Mouse (Mus musculus): Measurements from ENCODE around the gene Retsat.

Retsat gene

DNA sequence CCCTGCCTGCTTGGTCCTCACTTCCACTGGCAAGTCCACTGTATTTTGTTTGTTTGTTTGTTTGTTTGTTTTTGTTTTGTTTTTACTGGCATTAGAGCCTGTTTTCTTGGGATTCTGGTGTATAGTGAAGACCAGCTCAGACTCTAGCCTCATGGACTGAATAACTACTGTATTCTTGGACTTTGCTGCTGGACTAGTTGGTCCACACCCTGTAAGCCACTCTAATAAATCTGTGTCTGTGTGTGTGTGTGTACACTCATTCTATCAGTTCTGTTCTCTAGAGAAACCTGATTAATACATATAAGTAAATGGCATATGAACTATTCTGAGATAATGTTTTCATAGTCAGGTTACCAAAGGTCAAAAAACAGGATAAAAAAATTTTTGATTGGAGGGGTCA, 8.2 kb upstream of the Retsat start:
- no peak for DNase-seq (ENCODE audit: low spot score)

DNA sequence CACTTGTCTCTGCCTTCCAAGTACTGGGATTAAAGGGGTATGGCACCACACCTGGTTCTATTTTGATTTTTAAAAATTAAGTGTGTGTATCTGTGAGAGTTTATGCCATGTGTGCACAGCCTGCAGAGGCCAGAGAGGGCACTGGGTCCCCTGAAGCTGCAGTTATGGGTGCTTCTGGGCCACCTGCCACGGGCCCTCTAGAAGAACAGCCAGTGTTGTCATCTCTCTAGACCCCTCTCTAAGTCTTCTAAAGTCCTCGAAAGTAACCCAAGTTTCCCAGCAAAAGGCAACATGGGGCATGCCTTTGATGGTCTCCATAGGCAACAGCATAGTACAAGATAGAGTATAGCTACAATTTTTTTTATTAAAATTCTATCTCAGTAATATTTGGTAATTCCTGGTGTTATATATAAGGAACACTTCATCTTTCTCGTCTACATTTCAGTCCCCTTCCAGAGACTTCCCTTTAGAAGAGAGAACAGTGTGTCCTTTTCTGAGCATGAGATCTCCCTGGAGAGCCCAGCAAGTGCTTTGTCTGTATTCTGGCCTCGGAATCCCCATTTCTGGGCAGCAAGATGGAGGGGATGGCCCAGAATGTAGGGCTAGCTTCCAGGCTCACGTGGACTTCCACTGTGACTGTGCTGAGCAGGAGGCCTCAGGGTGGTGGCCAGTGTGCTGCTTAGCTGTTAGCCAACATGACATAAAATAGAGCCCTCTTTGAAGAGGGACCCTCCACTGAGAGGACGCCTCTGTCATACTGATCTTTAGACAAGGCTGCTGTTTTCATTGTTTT, 5.1 kb upstream of the Retsat start:
- no peak for DNase-seq (ENCODE audit: low spot score)

DNA sequence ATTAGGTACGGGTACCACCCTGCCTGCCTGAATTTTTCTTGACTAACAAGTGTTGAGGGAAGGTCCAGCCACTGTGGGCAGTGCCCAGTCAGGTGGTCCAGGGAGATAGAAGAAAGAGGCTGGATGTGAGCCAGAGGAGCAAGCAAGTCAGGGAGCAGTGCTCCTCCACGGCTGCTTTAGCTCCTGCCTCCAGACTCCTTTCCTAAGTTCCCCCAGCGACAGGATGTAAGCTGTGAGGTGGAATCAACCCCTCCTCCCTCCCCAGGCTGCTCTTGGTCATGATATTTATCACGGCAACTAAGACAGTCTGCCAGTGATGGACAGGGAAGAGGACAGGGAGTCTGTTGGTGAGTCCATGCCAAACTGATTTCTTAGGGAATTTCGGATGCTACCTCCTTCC, 4.4 kb upstream of the Retsat start:
- DNase-seq (ENCODE audit: low spot score) = no peak

DNA sequence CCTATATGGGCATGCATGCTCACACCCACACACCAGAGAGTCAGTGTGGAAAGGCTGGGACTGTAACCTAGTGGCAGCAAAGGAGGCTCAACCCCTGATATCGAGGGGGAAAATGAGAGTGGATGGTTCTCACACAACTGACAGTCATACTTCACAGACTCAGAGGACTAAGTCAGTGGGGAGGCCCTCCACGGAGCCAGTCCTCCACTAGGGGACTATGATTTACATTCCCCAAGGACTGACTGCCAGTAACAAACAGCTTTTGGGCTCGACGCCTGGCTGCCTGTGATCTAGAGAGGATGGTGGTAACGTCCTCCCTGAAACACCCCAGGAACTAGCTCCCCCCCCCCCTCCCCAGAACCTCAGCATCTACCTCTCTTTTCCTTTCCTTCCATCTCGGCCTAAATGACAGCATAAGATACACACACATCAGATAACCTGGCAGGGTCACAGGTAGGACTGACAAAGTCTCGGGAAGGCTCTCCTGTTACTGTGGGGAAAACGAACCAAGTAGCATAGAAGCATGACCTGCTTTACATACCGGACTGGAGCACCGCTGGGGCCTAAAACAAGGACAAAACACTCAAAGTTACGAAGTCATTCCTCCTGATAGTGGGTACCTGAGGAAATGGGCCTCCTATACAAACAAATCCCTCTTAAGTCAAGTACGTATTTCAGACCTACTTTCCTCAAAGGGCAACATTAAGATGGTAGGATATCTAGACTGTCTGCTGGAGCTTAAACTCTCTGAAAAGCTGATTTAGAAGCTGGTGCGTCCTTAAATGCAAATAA, 996 bp upstream of the Retsat start:
- no peak for DNase-seq (ENCODE audit: low spot score)

DNA sequence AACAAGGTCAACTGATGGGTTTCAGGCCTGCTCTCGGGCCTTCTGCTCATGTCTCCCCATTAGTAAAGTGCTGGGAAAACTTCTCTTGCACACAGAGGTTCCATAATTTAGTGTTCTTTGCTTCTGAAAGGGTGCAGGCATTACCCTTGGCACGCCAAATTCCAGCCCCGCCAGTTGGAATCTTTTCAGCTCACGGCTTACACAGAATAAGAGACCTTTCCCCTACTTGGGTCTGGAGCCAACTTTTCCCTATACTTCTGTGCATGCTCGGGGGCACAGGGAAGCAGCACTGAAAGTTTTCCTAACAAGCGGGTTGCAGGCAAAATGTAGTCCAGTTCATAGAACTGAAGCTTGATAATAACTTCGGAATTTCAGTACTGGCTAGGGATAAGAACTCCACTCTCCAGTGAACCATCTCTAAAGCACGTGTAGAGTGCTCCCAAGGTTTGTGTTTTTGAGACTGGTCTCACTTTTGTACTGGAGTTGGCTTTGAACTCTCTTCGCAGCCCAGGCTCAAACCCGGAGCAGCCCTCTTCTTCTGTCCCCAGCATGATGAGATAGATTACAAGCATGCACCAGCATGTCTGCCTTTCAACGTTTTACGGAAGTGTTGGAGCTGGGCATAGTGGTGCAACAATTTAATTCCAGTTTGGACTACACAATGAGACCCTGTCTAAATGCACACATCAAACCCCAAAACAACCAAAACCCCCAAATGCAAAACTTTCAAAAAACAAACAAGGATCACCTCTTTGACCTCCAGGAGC, 699 bp downstream of the Retsat start:
- DNase-seq (ENCODE audit: low spot score) = peak; percentile 54

DNA sequence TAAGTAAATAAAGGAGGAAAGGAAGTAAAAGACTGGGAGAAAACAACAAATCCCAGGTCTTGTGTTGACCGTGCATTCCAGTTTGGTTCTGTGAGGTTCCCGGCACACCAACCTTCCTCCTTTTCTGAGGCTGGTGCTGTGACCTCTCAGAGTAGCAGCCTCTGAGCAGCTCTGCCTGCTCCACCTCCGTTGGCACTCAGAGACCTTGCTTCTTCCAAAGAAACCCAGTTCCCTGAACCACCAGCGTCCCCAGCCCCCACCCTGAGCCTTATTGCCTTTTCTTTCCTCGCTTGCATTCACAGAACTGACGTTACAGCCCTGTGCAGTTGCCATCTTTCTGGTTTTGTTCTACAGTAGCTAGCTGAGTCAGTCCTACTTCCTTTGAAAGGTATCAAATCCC, 1.9 kb downstream of the Retsat start:
- DNase-seq (ENCODE audit: low spot score) = no peak

DNA sequence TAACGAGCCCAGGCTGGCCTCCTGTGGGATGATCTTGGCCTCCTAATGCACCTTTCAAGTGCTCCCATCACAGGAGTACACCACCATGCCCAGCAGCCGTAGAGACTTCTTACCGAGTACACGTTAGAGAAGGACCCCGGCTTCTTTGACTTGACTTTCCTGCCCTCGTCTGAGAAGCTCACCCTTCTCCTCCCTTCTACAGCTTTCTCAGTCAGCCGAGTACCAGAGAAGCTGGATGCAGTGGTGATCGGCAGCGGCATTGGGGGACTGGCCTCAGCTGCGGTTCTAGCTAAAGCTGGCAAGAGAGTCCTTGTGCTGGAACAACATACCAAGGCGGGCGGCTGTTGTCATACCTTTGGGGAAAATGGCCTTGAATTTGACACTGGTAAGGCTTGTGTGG, 2.5 kb downstream of the Retsat start:
- DNase-seq (ENCODE audit: low spot score) = no peak

DNA sequence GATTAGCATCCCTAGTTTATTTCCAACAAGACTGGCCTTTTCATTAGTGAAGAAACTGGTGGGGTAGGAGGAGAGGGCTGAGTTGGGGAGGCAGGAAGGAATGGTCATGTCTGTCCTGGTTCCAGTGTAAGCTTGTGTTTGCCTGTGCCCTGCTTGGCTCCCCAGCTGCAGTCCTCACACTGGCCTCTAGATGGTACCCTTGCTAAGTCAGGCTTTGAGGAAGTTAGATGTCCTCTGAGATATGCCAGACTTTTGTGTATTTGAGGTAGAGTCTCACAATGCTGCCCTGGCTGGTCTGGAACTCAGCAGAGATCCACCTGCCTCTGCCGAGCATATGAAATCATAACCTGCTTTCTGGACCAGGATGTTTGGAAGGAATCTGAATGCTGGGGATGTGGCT, 3.5 kb downstream of the Retsat start:
- DNase-seq (ENCODE audit: low spot score) = peak; percentile 71

DNA sequence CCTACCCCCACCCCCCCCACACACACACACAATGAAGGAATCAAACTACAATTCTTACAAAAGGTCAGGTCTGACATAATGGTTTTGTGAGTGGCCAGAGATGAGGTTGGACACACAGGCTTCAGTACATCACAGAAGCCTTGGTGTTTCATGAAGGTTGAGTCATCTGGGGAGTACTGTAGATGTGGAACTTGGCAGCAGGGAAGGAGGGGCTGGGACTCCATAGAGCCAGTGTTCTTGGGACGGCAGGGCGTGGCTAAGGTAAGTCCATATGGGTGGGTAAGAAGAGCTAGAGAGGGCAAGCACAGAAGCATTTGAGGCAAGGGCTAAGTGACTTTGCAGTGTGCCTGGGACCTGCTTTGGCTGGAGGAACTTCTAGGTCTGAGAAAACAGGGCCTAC, 5.8 kb downstream of the Retsat start:
- DNase-seq (ENCODE audit: low spot score) = no peak

DNA sequence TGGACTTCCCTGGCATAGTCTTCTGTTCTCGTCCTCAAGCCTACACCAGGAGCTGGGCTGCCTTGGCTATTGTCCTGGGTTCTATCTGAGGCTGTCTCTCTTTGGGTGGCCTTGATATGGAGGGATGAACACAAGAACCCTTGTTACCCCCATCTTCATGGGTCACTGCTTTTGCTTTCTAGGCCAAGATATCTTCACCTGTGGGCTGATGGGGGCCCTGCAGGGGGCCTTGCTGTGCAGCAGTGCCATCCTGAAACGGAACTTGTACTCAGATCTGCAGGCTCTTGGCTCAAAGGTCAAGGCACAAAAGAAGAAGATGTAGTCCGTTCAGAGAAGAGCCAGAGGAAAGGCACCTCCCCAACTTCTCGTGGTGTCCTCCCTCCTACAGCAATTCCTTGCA, 8.8 kb downstream of the Retsat start:
- DNase-seq (ENCODE audit: low spot score) = no peak

DNA sequence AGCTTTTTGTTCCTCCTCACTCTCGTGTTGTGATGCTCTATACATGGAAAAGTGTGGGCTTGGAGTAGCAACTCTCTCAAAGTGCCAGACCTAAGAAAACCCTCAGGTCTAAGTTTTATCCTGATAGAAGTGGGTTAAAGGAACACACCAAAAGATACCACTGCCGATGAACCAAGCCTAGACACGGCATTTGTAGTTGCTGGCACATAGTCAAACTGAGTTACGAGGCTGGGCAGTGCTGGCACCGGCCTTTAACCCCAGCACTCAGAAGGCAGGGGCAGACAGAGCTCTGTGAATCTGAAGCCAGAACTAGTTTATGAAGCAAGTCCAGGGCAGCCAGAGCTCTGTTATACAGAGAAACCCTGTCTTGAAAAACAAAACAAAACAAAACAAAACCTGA, 9.4 kb downstream of the Retsat start:
- no peak for DNase-seq (ENCODE audit: low spot score)

DNA sequence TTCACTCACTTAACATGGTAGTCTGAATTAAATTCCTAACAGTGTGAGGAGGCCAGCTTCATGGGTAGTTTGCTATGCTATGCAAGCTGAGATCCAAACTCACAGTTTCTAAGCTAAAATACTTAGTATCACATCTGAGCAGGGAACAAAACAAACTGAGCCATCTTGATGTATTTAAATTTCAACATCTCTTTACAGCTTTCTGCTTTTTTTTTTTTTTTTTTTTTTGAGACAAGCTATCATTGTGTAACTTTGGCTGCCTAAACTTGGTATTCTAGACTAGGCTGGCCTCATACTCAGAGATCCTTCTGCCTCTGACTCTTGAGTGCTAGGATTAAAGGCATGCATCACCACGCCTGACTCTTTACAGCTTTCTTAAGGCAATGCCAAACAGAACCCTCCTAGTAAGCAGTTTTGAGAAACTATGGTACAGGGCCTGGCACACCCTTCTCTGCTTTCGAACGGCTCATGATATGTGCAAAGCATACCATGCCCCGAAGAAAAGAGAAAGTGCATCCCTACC, 10.4 kb downstream of the Retsat start:
- no peak for DNase-seq (ENCODE audit: low spot score)

DNA sequence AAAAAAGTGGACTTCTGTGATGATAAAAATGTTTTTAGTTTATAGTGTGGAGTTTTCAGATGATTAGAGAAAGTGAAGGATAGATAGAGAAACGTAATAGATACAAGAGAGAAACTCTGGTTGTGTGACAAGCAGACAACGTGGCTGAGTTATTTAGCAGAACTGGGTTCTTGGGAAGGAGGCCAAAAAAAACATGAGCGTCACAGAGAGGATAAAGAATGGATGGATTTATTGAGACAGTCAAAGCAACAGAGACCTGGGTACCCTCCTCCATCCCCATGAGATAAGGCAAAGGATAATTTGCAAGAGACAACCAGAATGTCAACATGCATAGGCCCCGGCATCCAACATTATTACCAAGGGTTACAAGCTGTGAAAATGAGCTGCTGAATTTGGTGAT, 12.0 kb downstream of the Retsat start:
- DNase-seq (ENCODE audit: low spot score) = no peak

DNA sequence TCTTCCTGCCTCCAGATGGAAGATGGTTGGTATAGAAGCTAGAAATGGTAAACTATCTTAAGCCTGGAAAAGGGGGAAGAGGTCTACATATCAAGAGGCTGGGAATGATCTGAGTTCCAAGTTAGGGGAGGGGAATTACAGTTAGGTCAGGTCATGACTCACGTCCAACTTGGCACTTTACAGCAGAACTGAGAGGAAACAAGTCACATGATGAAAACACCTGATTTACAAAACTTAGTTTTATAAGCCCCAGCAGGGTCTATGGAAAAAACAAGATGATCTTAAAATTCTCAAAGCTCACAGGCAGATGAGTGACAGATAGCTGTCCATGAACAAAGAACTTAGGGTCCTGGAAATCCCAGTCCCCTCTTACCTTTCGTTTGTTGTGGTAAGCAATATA, 16.9 kb downstream of the Retsat start:
- no peak for DNase-seq (ENCODE audit: low spot score)

DNA sequence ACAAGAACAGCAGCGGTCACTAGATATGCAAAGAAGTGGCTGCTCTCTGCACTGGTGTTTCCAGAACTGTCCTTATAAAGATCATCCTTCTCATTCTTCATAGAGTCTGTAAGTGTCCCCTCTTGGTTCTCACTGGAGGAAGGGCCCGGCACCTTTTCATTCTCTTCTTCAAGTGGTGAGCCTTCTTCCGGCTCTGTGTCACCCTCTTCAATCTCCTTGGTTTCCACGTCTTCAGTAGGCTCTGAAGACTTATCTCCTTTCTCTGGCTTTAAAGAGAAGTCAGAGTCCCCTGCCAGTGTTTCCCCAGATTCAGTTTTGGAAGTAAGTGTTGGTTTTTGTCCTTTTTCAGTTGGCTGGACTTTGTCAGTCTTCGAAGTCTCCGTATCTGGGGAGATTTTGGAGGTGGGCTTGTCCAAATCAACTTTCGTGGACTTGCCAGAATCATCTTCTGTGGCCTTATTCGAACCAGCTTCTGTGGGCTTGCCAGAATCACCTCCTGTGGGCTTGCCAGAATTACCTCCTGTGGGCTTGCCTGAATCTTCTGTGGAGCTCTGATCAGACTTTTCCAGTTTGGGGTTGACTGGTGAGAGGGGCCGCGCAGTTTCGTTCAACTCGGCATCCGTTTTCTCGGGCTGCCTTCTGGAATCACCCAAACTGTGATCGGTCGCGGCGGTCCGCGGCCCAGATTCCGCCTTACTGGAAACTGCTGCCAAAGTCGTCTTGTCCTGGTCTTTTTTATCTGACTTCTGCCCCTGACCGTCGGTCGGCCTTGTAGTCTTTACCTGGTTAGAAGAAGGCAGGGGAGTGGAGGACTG, 17.5 kb downstream of the Retsat start:
- DNase-seq (ENCODE audit: low spot score) = no peak

DNA sequence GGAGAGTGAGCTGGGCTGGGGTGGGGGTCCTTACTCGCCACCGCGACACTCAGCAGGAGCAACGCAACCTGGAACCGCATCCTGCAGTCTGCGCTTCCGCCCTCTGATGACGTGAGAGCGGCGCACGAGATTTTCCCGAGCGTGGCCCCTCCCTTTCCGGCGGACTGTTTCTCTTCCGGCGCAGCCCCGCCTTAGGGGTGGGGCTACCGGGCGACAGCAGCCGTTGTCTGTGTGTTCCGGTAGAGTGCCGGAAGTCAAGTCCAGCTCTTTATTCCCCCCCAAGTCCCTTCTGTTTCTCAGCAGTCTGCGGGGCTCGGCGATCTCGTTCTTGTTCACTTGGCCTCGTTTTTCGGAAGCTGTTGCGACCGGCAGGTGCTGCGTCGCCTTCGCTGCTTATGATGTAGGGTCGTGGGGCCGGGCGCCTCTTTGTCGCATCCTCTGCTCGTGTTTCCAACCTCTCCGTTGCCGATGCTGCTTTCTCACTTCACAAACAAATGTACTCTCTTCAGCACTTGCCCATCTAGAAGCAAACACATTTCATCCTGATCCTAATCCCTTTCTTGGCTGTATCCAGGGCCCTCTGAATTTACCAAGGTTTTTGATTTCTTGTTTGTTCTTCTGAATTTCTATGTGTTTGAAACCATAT, 18.5 kb downstream of the Retsat start, which contains the start of gene Tgoln1:
TSS of gene Tgoln1 (minus strand) at position 358 of the 646 bp plus-strand sequence.
- DNase-seq (ENCODE audit: low spot score) = peak; percentile 92

DNA sequence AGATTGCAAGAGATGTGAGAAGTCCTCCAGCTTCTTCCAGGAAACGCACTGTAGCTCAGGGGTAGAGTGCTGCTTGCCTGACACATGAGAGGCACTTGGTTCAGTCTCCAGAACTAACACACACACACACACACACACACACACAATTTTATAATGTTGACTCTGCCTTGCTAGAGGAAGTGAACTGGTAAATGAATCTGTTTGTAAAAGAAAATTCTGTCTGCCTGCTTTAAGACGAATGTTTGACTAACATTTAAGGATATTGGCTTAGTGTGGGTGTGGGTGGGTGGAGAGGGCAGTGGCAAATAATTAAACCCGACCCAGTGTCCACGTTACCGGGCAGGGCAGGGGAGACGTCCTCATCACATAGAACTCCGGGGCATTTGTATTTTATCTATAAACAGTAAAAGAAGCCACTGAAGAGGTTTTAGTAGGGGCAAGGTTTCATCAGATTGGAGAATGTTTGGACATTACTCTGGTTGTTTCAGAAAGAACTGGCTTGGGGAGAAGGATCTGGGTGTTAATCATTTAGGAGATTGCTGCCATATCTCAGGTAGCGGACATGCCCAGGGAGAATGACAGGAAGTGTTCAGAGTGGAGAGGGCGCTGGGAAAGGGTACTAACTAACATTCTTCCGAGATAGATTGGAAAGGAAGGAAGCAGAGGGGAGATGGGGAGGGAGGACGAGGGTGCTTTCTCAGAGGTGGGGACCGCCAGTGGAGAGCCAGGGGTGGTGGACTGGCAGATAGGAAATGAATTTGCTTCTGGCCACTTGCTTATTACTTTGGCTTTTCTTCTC, 21.7 kb downstream of the Retsat start:
- DNase-seq (ENCODE audit: low spot score) = no peak

DNA sequence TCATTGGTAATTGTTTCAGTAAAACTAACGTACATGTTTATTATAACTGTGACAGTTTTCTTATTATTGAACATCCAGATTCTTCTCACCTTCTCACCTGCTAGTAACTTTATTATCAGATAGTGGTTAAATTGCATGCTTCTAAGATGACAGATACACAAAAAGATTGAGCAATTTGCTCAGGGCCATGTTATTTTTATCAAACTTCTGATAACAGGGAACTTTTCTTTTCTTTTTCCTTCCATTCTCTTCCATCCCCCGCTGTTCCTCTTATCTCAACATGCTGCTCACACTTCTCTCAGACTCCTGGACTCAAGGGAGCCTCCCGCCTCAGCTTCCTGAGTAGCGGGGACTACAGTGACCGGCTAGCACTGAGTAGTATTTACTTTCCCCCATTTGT, 22.6 kb downstream of the Retsat start:
- no peak for DNase-seq (ENCODE audit: low spot score)

DNA sequence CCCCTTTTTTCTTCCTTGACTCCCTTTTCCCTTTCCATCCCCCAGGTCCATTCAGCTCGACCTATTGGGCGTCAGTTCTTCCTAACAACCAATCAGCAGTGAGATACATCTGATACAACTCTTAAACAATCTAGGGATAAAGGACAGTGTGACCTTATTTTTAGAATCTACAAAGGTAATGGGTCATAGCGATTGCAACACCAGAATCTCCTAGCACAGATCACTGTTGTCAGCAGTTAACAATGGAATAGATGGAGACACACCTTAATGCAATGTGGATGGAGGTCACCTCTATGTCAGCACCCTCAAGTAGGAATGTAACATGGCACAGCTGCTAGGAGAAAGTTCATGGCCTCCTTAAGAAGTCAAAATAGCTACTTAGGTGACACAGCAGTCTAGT, 24.6 kb downstream of the Retsat start:
- no peak for DNase-seq (ENCODE audit: low spot score)
